Comparison of ENCODE assay signal across 27 mouse cellular contexts in the genomic region with DNA sequence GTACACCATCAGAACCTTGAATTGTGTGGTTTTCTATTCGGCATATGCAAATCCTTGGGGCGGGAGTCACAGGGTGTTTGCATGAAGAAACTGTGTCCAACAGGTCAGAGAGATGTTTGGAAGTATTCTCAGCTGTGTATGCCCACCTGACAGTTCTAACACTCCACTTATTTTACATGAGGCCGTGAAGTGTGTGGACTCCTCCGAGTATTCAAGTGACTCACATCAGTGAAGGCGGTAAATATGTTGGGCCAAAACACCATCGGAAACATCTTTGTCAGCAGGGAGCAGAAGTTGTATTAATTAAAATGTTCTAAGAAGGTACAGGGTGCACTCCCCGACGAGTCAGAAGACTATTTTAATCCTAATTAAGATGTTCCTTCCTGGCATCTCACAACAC.
"Had no signal": no experiment of that assay in that cellular context is flagged by ENCODE, and none has a peak within 500 bp of the region (broad histone marks: within the 10 kb centered on the region; RNA-seq: fewer than 3 reads in every experiment).

No protein-coding gene starts in this region.

- ATAC-seq: forebrain, embryonic 13.5 days; forebrain, embryonic 14.5 days; forebrain, embryonic 15.5 days; forebrain, embryonic 16.5 days; forebrain, postnatal 0 days had no signal

- H3K27ac ChIP-seq: embryonic facial prominence, embryonic 10.5 days; embryonic facial prominence, embryonic 12.5 days; embryonic facial prominence, embryonic 13.5 days; embryonic facial prominence, embryonic 15.5 days; forebrain, embryonic 10.5 days; forebrain, embryonic 12.5 days; forebrain, embryonic 13.5 days; forebrain, embryonic 15.5 days; gastrocnemius, adult 2 months; heart, adult 2 months had no signal

- H3K4me3 ChIP-seq: embryonic facial prominence, embryonic 10.5 days; embryonic facial prominence, embryonic 12.5 days; embryonic facial prominence, embryonic 13.5 days; embryonic facial prominence, embryonic 15.5 days; erythroblast, embryonic 14.5 days; forebrain, embryonic 10.5 days; forebrain, embryonic 12.5 days; forebrain, embryonic 13.5 days; forebrain, embryonic 15.5 days; gastrocnemius, adult 2 months; heart, adult 2 months had no signal

- DNase-seq: cerebellum, adult 8-10 months; cerebellum, adult 9-10 months; cerebellum, adult 9-11 months; cerebellum, postnatal 10 days; cerebellum, postnatal 14 days; cerebellum, postnatal 25 days; cerebellum, postnatal 36 days; embryo, embryonic 11 days; forebrain, postnatal 0 days; gastrocnemius, adult 2 months; gastrocnemius, postnatal 10 days; gastrocnemius, postnatal 14 days; gastrocnemius, postnatal 25 days; gastrocnemius, postnatal 36 days; heart, adult 18-20 months; heart, adult 2 months had no signal
